Mouse (Mus musculus) myocyte (in vitro differentiated cells): ENCODE measurements at regions not wholly inside any gene's neighbourhood (a gene's known extent, or its start where the extent isn't known, plus 50 kb on each side); places are given as distances from the start of the nearest gene placed in this dataset.

Experiments
- H3K27me3 ChIP-seq: one replicate; pipeline ENCODE4 v1.6.1; 2011; ENCODE audit not compliant: control insufficient read depth, insufficient read depth, insufficient read length
- H3K36me3 ChIP-seq: one replicate; pipeline ENCODE4 v1.6.1; 2011; ENCODE audit not compliant: control insufficient read depth, insufficient read depth
- H3K4me2 ChIP-seq: one replicate; pipeline ENCODE4 v1.6.1; 2011; ENCODE audit warnings: low read depth, control low read depth
- H3K4me3 ChIP-seq: one replicate; pipeline ENCODE4 v1.5.1; 2011; ENCODE audit warnings: mild to moderate bottlenecking, control low read depth, moderate library complexity
- H3K79me2 ChIP-seq: one replicate; pipeline ENCODE4 v1.6.1; 2011; ENCODE audit not compliant: control insufficient read depth, insufficient read depth
- H3ac ChIP-seq: one replicate; pipeline ENCODE4 v1.6.1; 2011; ENCODE audit not compliant: control insufficient read depth, insufficient read length
- CEBPB ChIP-seq: IDR thresholded peaks from 2 replicates; pipeline ENCODE4 v1.6.1; 2011; ENCODE audit warnings: mild to moderate bottlenecking, moderate library complexity; ENCODE audit not compliant: poor library complexity, insufficient read depth, severe bottlenecking
- E2F4 ChIP-seq: IDR thresholded peaks from one replicate; pipeline ENCODE4 v1.6.1; 2011; ENCODE audit warnings: mild to moderate bottlenecking, control low read depth, moderate library complexity; ENCODE audit not compliant: insufficient read depth
- MAX ChIP-seq: IDR thresholded peaks from one replicate; pipeline ENCODE4 v1.6.1; 2011; ENCODE audit warnings: low read depth, mild to moderate bottlenecking, control low read depth
- MYOD1 ChIP-seq, 3 experiments: IDR thresholded peaks; one replicate each; pipeline ENCODE4 v1.6.1; 2011; ENCODE audit warnings: control low read depth in 2 of 3, low read depth in 2 of 3, mild to moderate bottlenecking in 2 of 3, moderate library complexity in 1 of 3; ENCODE audit not compliant: insufficient read length in 2 of 3, control insufficient read depth in 1 of 3
- MYOG ChIP-seq, 3 experiments: IDR thresholded peaks; one replicate each; pipeline ENCODE4 v1.6.1; 2011; ENCODE audit warnings: control low read depth in 2 of 3, low read depth in 2 of 3, mild to moderate bottlenecking in 2 of 3; ENCODE audit not compliant: insufficient read length in 2 of 3, control insufficient read depth in 1 of 3, insufficient read depth in 1 of 3
- POLR2A ChIP-seq: IDR thresholded peaks from one replicate; pipeline ENCODE4 v1.6.1; 2011; ENCODE audit warnings: low read depth, mild to moderate bottlenecking, control low read depth, moderate library complexity; ENCODE audit not compliant: insufficient read length
- POLR2AphosphoS2 ChIP-seq: IDR thresholded peaks from one replicate; pipeline ENCODE4 v1.6.1; 2011; ENCODE audit warnings: low read depth, control low read depth; ENCODE audit not compliant: insufficient read length
- REST ChIP-seq: IDR thresholded peaks from one replicate; pipeline ENCODE4 v1.6.1; 2011; ENCODE audit warnings: mild to moderate bottlenecking, control low read depth, moderate library complexity; ENCODE audit not compliant: insufficient read depth, insufficient read length
- SRF ChIP-seq: IDR thresholded peaks from one replicate; pipeline ENCODE4 v1.6.1; 2011; ENCODE audit warnings: low read depth; ENCODE audit not compliant: control insufficient read depth, insufficient read length
- TCF12 ChIP-seq: IDR thresholded peaks from one replicate; pipeline ENCODE4 v1.6.1; 2011; ENCODE audit warnings: mild to moderate bottlenecking, control low read depth; ENCODE audit not compliant: poor library complexity, insufficient read depth, severe bottlenecking
- TCF3 ChIP-seq: IDR thresholded peaks from one replicate; pipeline ENCODE4 v1.6.1; 2011; ENCODE audit warnings: low read depth, control low read depth; ENCODE audit not compliant: insufficient read length
- USF1 ChIP-seq: IDR thresholded peaks from one replicate; pipeline ENCODE4 v1.6.1; 2011; ENCODE audit warnings: low read depth, mild to moderate bottlenecking, control low read depth, moderate library complexity

GRCm38 (mm10) chr17:75907085-75907484, 355.3 kb upstream of the Fam98a start:
- Histone ChIP-seq H3K27me3 (no peaks in the 10 kb centered on the region), H3K4me2 (no peak overlapping the region), H3K79me2 (no peaks in the 10 kb centered on the region), H3K36me3 (no peaks in the 10 kb centered on the region), H3ac (no peak overlapping the region), H3K4me3 (no peak overlapping the region)
- TF ChIP-seq E2F4, result no peak
- TF ChIP-seq MYOD1 (IDR thresholded peaks at IDR 0.05; ENCODE audit: control insufficient read depth in 1 of 3, insufficient read length in 2 of 3, low read depth in 2 of 3), result no peak
- TF ChIP-seq SRF, result no peak

GRCm38 (mm10) chr17:75906643-75907042, 354.9 kb upstream of the Fam98a start:
- Histone ChIP-seq H3K36me3 (no peaks in the 10 kb centered on the region), H3K4me2 (no peak overlapping the region)
- TF ChIP-seq TCF12 (no peak), POLR2A (no peak), REST (no peak), E2F4 (no peak), MYOG (IDR thresholded peaks at IDR 0.05; ENCODE audit: control insufficient read depth in 1 of 3, insufficient read depth in 1 of 3, insufficient read length in 2 of 3, low read depth in 2 of 3) (no peak), POLR2AphosphoS2 (no peak), MYOD1 (IDR thresholded peaks at IDR 0.05; ENCODE audit: control insufficient read depth in 1 of 3, insufficient read length in 2 of 3, low read depth in 2 of 3) (no peak)

GRCm38 (mm10) chr17:75895436-75895835, 343.7 kb upstream of the Fam98a start:
- H3K4me3 ChIP-seq, result no peak overlapping the region
- TF ChIP-seq POLR2A (no peak), CEBPB (no peak), USF1 (no peak), MYOG (IDR thresholded peaks at IDR 0.05; ENCODE audit: control insufficient read depth in 1 of 3, insufficient read depth in 1 of 3, insufficient read length in 2 of 3, low read depth in 2 of 3) (no peak), POLR2AphosphoS2 (no peak), MAX (no peak), TCF3 (no peak)
- H3K79me2 ChIP-seq, result no peaks in the 10 kb centered on the region
- no peak overlapping the region for H3ac ChIP-seq
- no peak overlapping the region for H3K4me2 ChIP-seq
- H3K27me3 ChIP-seq, result no peaks in the 10 kb centered on the region
- no peaks in the 10 kb centered on the region for H3K36me3 ChIP-seq

More at GRCm38 (mm10) chr17:75906643-75907042, 354.9 kb upstream of the Fam98a start:
- H3K4me3 ChIP-seq, result no peak overlapping the region
- no peak overlapping the region for H3ac ChIP-seq
- no peaks in the 10 kb centered on the region for H3K79me2 ChIP-seq
- no peaks in the 10 kb centered on the region for H3K27me3 ChIP-seq

GRCm38 (mm10) chr17:75894934-75895333, 343.2 kb upstream of the Fam98a start:
- Histone ChIP-seq H3ac (no peak overlapping the region), H3K79me2 (no peaks in the 10 kb centered on the region), H3K4me2 (no peak overlapping the region), H3K36me3 (no peaks in the 10 kb centered on the region), H3K4me3 (no peak overlapping the region), H3K27me3 (no peaks in the 10 kb centered on the region)
- TF ChIP-seq MAX (no peak), POLR2A (no peak), SRF (no peak), POLR2AphosphoS2 (no peak), CEBPB (no peak), USF1 (no peak), REST (no peak), TCF12 (no peak), MYOD1 (IDR thresholded peaks at IDR 0.05; ENCODE audit: control insufficient read depth in 1 of 3, insufficient read length in 2 of 3, low read depth in 2 of 3) (no peak), E2F4 (no peak), TCF3 (no peak), MYOG (IDR thresholded peaks at IDR 0.05; ENCODE audit: control insufficient read depth in 1 of 3, insufficient read depth in 1 of 3, insufficient read length in 2 of 3, low read depth in 2 of 3) (no peak)

- H3K4me3 ChIP-seq, result no peak overlapping the region
- H3K4me2 ChIP-seq, result no peak overlapping the region
- no peaks in the 10 kb centered on the region for H3K36me3 ChIP-seq
- H3K79me2 ChIP-seq, result no peaks in the 10 kb centered on the region
- H3ac ChIP-seq, result no peak overlapping the region
- no peak for TF ChIP-seq REST
- no peak for TF ChIP-seq MAX
- no peak for TF ChIP-seq POLR2AphosphoS2
- no peaks in the 10 kb centered on the region for H3K27me3 ChIP-seq
Measured at GRCm38 (mm10) chr17:75893559-75893958, 341.8 kb upstream of the Fam98a start.

- no peaks in the 10 kb centered on the region for H3K36me3 ChIP-seq
- no peak overlapping the region for H3K4me3 ChIP-seq
- no peak overlapping the region for H3K4me2 ChIP-seq
- no peaks in the 10 kb centered on the region for H3K27me3 ChIP-seq
- H3ac ChIP-seq, result no peak overlapping the region
- no peaks in the 10 kb centered on the region for H3K79me2 ChIP-seq
- no peak for TF ChIP-seq CEBPB
- TF ChIP-seq MYOD1 (IDR thresholded peaks at IDR 0.05; ENCODE audit: control insufficient read depth in 1 of 3, insufficient read length in 2 of 3, low read depth in 2 of 3), result no peak
- no peak for TF ChIP-seq SRF
- TF ChIP-seq E2F4, result no peak
- TF ChIP-seq POLR2A, result no peak
- no peak for TF ChIP-seq TCF3
- TF ChIP-seq REST, result no peak
- TF ChIP-seq USF1, result no peak
- no peak for TF ChIP-seq MAX
- TF ChIP-seq POLR2AphosphoS2, result no peak
- TF ChIP-seq TCF12, result no peak
- no peak for TF ChIP-seq MYOG (IDR thresholded peaks at IDR 0.05; ENCODE audit: control insufficient read depth in 1 of 3, insufficient read depth in 1 of 3, insufficient read length in 2 of 3, low read depth in 2 of 3)
Measured at GRCm38 (mm10) chr17:75892156-75892555, 340.4 kb upstream of the Fam98a start.
